Mouse (Mus musculus): Measurements from ENCODE around the gene Lpar6.

The Lpar6 gene

DNA sequence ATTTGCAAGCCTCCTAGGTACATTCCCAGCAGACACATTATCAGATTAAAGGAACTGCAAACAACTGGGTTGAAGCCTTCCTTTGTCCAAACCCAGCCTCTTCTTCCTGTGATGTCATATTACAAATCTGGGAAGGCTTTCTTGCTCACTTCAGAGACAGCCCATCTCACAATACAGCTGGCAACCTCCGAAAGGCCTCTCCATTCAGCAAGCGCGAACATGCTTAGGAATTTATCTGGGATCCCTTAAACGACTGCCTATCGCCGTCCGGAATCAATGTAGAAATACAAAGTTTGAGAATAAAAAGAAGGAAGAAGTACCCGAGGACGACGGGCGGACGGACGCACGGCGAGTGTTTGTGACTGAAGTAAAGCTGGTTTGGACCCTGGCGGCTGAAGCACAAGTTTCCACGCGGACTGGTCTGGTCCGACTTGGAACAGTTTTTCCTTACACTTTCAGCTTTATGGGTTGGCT, at the start of gene Lpar6:
Gene Lpar6 (plus strand): TSS at position 48 of the 474 bp plus-strand sequence.
- DNase-seq (ENCODE audit: low spot score), result peak; percentile 39

DNA sequence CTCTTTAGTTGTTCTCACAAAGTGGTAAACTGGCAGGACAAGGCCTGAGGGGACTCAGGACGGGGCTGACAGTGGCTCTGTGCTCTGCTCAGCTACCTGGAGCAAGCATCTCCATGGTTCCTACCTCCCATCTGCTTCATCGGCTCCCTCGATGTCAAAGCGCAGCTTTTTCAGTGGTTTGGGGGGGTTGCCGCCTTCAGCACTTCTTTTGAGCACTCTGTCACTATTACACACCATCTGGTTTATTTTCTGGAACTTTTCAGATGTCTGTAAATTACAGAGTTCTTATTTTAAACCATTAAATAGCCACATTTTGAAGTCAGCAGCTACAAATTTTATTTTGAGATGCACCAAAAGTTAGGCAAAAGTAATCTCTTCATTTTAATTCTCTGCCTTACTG, 38.6 kb upstream of the Lpar6 start:
- DNase-seq (ENCODE audit: low spot score), result no peak

DNA sequence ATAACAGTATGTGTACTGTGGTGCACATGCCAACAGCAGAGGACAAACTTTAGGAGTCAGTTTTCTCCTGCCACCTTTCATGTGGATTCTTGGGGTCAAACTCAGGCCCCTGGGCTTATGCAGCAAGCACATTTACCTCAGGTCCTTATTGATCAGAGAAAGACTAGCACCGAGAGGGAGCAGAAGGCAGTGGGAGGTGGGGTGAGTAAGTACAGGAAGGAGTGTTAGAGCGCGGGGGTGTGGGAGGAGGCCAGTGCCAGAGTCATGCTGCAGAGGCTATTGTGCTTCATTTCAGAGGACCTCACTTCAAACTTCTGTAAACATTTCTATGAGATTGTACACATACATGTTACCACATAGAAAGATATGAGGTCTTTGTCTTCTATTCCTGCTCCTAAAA, 36.2 kb upstream of the Lpar6 start:
- DNase-seq (ENCODE audit: low spot score), result no peak

DNA sequence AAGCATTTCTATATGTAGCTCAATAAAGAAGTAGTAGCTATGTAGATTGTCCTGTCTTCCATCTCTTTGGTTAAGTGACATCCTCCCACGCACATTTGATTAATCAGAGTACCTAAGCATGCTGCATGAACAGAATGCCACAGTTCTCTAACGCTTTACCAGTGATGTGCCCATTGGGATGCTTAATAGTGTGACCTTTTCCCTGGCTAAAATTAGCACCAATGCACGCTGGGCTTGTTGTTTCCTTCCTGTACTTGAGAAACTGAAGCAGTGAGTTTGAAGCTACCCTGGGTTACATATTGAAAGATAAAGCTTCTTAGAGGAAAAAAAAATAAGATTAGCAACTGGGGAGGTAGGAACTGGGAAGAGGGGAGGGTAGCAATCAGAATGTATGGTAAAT, 33.7 kb upstream of the Lpar6 start:
- no peak for DNase-seq (ENCODE audit: low spot score)

DNA sequence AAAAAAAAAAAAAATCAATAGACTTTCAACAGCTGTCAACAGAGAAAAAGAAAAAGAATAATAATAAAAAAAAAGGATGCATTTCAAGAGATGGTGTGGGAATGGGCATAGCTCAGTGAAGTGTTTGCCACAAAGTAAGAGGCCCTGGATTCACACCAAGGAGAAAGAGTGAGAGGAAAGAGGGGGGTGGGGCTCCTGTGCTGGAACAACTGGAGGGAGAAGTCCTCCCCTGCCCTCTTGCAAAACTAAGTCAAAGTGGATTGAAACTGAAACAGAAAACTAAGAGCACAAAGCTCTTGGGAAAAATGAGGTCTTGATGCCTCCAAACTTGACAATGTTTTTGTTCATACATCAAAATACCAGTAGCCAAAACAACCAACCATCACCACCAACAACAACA, 28.4 kb upstream of the Lpar6 start:
- no peak for DNase-seq (ENCODE audit: low spot score)

DNA sequence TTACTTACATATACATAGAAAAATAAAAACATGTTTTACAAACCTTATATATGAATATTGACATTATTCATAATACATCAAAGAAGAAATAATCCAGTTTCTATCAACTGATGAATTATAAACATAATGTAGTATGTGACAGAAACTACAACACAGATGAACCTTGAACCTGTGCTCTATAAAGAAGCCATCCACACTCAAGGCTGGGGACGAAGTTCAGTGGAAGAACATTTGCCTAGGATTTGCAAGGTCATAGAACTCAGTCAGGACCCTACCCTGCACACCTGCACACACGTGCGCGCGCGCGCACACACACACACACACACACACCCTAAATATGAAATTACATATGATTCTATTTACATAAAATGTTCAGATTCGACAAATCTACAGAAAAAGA, 27.5 kb upstream of the Lpar6 start:
- DNase-seq (ENCODE audit: low spot score), result no peak

DNA sequence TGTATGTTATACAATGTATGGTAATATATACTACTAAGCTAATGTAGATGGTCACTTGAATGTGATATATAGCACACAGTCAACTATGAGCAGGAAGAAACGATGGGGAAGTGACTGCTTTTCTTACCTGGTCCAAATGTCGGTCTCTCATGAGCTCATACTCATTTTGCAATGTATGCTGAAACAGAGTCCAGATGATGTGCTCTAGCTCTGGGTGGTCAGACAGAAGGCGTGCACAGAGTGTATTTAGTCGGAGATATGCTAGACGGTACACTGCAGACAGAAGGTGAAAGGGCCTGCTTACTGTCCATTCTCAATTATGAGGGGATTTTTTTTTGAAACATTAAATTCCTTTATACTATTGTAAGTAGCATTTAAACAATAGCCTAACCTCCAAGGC, 26.2 kb upstream of the Lpar6 start:
- no peak for DNase-seq (ENCODE audit: low spot score)

DNA sequence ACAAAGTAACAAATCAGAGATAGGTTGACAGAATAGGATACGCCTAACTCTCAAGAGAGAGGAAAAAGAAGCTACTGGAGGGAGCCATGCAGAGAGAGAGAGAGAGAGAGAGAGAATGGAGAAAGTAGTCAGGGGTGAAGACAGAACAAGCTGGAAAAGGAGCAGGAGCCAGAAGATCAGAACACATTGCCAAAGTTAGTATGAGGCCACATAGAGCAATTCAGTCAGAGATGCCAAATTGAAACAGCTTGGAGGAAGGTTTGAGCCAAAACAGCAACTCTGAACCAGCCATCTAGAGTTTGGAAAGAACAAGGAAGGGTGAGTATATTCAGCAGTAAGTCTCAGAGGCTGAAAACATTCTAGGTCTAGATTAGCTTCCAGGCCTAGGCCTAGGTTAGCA, 20.6 kb upstream of the Lpar6 start:
- DNase-seq (ENCODE audit: low spot score), result no peak

DNA sequence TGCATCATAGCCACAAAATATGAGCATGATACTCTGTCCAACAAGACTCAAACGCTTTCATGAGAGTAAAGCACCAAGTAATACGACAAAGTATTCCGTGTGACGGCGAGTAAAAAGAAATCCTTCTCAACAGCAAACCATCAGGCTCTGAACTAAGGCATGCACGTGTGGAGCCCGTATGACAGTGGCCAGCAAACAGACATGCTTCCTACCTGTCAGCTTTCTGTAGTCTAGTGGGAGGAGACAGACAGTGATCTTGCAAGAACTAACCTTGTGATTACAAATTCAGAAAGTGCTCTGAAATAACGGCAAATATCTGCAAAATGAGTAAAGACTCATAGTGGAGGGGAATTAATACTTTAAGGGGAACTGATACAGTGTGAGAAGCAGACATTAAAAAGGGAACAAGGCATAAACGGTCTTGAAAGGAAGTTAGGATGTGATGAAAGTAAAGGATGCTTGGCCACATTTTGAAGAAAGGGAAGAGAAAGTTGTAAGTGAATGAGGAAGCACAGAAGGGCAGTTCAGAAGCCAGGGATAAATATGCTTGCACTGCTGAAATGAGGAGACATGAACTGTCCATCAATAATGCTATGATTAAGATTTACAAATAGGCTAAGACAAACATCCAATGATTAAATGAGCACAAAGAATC, 15.3 kb upstream of the Lpar6 start:
- no peak for DNase-seq (ENCODE audit: low spot score)

DNA sequence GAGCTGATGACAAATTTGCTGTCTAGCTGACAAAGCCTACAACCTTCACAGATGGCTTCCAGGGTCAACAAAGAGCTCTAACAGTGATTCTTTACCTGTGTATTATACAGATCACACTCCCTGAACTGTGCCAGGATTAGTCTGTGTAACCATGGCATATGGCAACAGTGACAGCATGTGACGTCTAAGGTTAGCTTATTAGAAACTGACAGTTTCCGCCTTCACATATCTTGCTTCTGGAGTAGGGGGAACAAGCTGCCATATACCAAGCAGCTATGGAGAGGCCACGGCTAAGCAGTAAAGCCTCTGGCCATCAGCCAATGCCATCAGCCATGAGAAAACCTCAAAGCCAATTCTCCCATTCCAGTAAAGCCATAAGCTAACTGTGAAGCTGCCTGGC, 11.3 kb upstream of the Lpar6 start:
- no peak for DNase-seq (ENCODE audit: low spot score)

DNA sequence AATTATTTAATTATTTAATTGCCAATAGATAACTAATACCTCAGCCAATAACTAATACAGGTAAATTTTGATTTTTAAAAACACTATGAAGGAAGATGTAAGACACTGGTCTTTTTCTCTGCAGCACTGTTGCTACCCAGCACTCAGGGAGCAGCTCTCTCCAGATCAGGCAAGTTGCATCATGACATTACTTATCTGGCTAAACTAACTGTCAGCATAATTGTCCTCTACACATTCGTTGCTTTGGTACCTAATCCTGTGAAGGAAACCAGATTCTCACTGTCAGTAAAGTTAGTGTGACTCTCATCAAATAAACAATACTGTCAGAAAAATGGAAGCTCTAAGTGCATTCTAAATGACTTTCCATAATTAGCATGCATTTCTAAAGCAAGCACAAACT, 10.8 kb upstream of the Lpar6 start:
- DNase-seq (ENCODE audit: low spot score), result no peak

DNA sequence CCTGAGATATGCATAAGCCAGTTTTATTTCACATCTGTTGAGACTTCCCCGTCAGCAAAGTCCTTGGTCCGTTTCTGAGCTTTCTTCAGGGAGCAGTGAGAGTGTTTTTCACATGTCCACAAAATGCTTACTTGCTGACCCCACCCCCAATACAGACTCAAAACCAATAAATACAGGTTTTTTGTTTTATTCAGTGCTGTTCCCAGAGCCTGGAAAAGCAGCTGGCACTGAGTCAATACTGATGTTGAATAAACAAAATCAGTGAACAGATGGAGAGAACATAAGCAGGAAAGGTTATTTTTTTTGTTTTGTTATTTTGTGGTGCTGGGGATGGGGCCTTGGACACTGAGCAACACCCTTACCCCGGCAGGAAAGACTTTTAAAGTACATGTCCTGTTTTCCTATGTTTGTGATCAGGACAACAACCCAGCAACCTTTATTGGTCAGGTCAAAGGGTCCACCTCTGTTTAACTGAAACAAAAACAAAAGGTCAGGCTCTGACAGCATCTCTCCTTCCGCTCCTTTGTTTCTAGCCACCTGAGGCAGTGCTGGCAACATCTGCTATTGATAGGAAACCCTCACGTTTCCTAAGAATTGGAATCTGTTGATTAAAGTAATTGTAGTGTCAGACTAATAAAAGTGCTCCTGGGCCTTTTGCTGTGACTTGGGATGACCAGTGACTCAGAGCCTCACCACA, 6.3 kb upstream of the Lpar6 start:
- no peak for DNase-seq (ENCODE audit: low spot score)

DNA sequence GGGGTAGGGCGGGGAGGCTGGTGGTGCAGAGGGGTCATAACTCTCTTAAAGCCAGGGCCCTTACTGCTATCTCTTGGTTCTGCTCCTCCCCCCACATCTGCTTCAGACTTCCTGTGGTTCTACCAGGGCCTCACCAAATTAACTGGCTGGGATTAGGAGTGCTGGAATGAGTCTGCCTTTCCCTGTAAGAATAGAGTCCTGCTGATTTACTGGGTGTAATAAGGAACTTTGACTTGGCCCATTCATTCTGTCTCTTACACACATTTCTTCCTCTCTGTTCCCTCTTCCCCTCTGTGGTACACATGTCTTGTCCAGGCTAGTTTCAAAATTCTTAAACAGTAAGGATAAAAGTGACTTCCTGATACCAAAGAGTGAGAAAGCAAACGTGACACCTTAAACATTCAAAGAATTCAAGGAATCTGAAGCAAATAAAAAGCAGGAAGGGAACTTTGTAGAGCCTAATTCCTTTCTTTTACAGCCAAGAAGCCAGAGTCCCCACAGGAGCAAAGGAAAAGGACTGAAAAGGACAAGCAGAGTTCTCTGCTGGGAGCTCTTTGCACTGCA, 3.1 kb upstream of the Lpar6 start:
- DNase-seq (ENCODE audit: low spot score), result no peak

DNA sequence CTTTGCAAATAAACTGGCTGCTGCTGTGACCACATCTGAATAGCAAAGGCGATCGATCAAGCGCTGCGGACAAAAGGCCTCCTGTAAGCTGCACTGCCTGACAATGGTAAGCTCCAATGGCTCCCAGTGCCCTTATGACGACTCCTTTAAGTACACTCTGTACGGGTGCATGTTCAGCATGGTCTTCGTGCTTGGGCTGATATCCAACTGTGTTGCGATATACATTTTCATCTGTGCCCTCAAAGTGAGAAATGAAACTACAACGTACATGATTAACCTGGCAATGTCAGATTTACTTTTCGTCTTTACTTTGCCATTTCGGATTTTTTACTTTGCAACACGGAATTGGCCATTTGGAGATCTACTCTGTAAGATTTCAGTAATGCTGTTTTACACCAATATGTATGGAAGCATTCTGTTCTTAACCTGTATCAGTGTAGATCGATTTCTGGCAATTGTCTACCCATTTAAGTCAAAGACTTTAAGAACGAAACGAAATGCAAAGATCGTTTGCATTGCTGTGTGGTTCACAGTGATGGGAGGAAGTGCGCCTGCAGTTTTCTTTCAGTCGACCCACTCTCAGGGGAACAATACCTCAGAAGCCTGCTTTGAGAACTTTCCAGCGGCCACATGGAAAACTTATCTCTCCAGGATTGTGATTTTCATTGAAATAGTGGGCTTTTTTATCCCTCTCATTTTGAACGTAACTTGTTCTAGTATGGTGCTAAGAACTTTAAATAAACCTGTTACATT, 979 bp downstream of the Lpar6 start:
- DNase-seq (ENCODE audit: low spot score), result peak; percentile 35

DNA sequence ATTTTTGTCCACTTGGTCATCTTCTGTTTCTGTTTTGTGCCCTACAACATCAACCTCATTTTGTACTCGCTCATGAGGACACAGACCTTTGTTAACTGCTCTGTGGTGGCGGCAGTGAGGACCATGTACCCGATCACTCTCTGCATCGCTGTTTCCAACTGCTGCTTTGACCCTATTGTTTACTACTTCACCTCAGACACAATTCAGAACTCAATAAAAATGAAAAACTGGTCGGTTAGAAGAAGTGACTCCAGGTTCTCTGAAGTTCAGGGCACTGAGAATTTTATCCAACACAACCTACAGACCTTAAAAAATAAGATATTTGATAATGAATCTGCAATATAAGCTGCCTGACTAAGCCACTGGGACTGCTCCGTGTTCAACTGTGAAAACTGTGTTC, 1.6 kb downstream of the Lpar6 start:
- DNase-seq (ENCODE audit: low spot score), result peak; percentile 26

DNA sequence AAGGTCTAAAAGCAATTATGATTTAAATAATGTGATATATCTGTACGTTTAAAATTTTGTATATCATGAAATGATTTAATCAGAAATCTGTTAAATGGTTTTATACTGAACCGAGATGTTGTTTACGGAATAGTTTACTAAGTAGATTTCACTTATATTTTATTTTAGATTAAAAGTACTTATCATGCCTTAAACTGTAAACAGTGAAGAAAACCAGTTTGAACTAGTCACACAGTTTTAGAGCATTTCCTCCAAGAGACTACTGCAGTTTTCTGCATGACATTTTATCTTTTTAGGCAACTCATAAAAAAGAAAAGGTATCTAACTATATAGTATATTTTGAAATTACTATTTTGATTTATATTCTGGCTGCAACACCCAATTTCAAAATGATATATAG, 2.2 kb downstream of the Lpar6 start:
- no peak for DNase-seq (ENCODE audit: low spot score)

DNA sequence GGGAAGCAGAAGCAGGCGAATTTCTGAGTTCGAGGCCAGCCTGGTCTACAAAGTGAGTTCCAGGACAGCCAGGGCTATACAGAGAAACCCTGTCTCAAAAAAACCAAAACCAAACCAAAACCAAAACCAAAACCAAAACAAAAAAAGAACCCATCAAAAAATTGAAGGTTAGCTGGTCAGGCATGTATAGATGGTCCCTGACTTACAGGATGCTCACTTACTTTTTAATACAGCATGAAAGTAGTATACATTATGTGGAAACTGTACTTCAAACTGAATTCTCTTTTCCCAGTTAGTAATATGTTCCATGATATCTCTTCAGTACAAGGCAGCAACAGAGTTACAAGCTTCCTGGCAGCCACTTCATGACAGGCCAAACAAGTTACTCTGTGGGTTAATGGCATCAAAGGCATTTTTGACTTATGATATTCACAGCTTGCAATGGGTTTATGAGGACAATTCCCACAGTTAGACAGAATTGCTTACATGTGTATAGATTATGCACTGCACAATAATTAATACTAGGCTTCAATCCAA, 6.4 kb downstream of the Lpar6 start:
- DNase-seq (ENCODE audit: low spot score), result no peak

DNA sequence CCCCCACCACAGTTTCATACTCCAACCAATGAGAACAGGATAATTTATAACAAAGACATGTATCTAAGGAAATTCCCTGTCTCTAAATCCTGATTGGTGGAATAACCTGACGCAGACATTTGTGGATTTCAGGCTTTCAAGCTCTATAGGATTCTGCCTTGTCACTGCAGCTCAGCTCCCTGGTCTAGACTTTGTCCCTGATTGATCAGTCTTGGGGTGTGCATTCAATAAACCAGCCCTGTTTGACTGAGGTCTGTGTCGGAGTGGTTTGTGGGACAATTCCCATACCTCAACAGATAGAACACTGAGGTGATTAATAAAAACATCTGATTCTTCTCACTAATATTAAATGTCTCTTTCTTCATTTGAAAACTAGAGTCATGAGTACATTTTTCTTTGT, 12.4 kb downstream of the Lpar6 start:
- no peak for DNase-seq (ENCODE audit: low spot score)

DNA sequence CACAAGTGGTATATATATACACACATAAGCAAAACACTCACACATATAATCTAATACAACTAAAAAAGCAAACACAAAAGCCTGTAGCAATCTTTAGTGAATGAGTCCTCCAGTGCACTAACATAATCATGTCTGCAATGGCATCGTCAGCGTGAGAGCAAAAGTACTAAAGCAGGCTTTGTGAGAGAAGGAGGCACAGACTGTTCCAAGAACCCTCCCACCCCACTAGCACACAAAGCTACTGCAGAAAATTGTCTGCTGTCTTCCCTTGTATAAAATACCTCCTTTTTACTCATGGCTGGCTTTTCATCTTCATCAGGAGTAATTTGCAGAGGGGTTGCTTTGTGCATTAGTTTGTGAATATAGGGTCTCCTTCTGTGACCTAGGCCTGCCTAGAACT, 14.6 kb downstream of the Lpar6 start:
- DNase-seq (ENCODE audit: low spot score), result no peak

DNA sequence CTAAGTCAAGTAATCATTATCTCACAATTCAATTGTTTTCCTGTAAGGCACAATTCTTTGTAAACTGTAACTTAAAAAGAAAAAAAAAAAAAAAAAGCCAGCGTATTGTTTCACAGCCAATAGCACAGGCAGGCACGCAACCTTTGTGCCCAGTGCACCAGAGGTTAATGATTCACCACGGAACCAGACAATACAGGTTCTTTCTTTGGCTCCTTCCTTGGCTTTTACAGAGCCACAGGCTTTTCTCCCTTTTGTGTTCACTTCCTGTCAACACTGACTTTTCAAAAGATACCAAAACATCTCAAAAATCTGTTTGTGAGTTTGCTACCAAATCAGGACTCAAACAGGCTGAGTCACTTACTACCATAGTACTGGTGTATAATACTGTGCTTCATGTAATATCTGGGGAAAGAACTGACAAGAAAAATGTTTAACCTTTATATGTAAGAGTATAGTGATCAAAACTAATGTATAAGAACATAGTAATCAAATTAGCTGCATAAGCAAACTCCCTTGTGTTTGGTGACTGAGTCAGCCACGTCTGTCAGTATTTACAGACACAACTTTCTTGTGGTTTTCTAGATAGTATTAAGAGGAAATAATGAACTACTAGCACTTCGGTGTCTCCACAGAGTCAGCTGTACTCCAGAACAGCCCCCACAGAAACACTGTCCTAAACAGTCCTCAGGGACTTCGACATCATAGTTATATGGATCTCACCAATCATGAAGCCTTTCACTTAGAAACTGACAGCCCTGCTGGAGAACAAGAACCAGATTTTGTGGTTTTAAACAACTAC, 16.0 kb downstream of the Lpar6 start:
- peak; percentile 54 for DNase-seq (ENCODE audit: low spot score)

DNA sequence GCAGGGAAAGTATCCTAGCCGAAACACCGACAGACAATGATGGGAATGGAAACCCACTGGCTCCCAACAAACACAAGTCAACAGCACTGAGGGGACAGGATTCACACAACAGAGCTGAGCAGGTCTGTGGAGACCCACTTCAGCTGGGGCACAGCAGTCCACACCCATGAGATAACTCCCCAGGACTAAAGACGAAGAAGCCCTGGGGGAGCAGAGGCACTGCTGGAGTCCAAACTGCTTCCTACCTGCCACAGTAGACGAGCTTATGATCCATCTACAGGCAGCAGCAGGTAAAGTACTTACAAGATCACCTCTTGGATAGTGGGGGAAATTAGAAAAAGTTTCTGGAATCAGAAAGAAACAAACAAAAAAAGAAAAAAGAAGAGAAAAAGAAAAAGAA, 16.7 kb downstream of the Lpar6 start:
- DNase-seq (ENCODE audit: low spot score), result peak; percentile 1

Data from T-cell, adult 2 months (primary cell).